Mouse (Mus musculus): ENCODE measurements around the gene Ak5.

DNA sequence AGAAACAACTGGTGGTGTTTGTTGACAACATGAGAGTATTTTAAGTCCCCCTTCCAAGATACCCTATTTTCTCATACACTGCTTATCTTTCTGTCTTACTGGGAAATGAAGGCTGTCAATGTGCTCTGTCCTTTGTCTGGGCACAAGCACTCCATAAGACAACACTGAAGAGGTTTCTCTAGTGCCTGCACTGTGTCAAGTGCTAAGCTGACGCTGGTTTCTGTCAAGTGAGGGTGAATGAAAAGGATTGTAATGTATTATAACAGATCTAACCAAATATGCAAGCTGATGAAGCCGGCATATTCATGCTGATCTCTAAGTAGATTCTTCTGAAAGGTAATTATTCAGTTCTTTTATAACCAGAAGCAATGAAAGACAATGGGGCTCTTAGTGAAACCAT is 174.3 kb downstream of the Ak5 start:
- TF ChIP-seq CTCF (IDR thresholded peaks at IDR 0.05; ENCODE audit: control insufficient read depth, insufficient read depth, insufficient read length) (no peak), FOSL1 (IDR thresholded peaks at IDR 0.05; ENCODE audit: insufficient read depth, low read length, poor library complexity, severe bottlenecking) (no peak), CEBPB (IDR thresholded peaks at IDR 0.05; ENCODE audit: low read depth) (no peak), MYOG (IDR thresholded peaks at IDR 0.05; ENCODE audit: control insufficient read depth, extremely low read depth, insufficient read length) (no peak), USF1 (IDR thresholded peaks at IDR 0.05; ENCODE audit: low read depth) (no peak), MAX (IDR thresholded peaks at IDR 0.05) (no peak), MYOD1 (IDR thresholded peaks at IDR 0.05; ENCODE audit: control insufficient read depth, insufficient read length, low read depth) (no peak)
